Mouse (Mus musculus): ENCODE data around the gene Rwdd2a. TPM values are rescaled to one million over a fixed set of nuclear protein-coding genes. Genes with fewer than 3 reads are reported as not detected.

The Rwdd2a gene
- polyA plus RNA-seq, 1 experiment = 2.2 TPM

DNA sequence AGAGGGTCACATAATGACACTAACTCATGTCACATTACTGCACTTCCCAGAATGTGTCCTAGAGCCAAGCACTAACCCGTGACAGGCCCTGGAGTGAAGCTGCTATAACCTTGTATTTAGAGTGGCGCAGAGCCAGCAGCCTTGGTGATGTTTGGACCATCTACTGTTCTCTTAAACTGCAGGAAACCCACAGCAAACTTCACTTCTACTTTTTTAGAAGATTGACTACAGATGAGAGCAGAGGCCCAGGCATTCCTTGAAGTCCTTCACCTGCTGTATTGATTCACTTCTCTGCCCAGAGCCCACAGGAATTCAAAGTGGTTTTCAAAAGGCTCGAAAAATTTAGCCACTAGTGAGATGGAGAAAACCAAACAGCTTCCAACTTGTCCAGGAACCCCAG, 11.2 kb upstream of the Rwdd2a start:
- Histone ChIP-seq H3K27ac (ENCODE audit: insufficient read depth, low read length) (no peak overlapping the region), H3K4me3 (ENCODE audit: insufficient read depth, low read length) (no peak overlapping the region), H3K4me1 (ENCODE audit: control insufficient read depth, insufficient read depth, low read length) (no peaks in the 10 kb centered on the region)
- TF ChIP-seq POLR2A (IDR thresholded peaks at IDR 0.05; ENCODE audit: low read depth, low read length) (no peak), CTCF (IDR thresholded peaks at IDR 0.05; ENCODE audit: borderline replicate concordance, insufficient read depth, low read length) (no peak)

- H3K27ac ChIP-seq (ENCODE audit: insufficient read depth, low read length) = no peak overlapping the region
- H3K4me1 ChIP-seq (ENCODE audit: control insufficient read depth, insufficient read depth, low read length) = no peaks in the 10 kb centered on the region; the same call in 1 of the 2 replicates
- TF ChIP-seq POLR2A (IDR thresholded peaks at IDR 0.05; ENCODE audit: low read depth, low read length) = no peak
- TF ChIP-seq CTCF (IDR thresholded peaks at IDR 0.05; ENCODE audit: borderline replicate concordance, insufficient read depth, low read length) = no peak
- no peak overlapping the region for H3K4me3 ChIP-seq (ENCODE audit: insufficient read depth, low read length)
These were observed 2.4 kb upstream of the Rwdd2a start for GRCm38 (mm10) chr9:86569314-86569910.

DNA sequence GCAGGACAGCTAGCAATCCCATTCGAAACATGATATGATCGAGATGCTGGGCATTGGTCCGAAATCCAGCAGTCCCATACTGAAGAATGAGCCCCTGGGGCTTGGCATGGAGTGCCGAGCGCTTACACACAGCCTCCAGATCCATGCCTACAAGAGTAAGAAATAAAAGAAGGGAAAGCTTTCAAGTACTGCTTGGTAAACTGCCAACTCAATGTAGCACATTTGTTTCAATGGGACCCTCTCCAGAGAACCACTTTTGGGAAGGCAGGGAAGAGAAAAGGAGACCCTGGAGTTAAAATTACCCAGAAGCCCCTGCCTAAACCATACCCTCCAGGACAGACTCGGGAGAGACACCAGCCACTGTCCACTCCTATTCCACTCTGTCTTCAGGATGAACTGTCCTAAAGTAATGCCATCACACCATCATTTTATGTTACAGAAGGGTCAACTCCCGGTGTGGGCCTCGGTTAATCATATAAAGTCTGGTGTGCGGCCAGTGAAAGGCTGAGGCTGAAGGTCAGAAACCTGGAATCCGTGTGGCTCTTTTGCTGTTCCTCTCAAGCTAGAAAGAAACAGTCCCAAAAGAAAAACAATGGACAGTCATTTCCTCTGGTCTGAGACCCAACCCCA, 1.4 kb upstream of the Rwdd2a start:
- TF ChIP-seq POLR2A (IDR thresholded peaks at IDR 0.05; ENCODE audit: low read depth, low read length) (no peak), CTCF (IDR thresholded peaks at IDR 0.05; ENCODE audit: borderline replicate concordance, insufficient read depth, low read length) (no peak)
- Histone ChIP-seq H3K4me3 (ENCODE audit: insufficient read depth, low read length) (peak overlapping the region; percentile 84), H3K27ac (ENCODE audit: insufficient read depth, low read length) (no peak overlapping the region), H3K4me1 (ENCODE audit: control insufficient read depth, insufficient read depth, low read length) (no peaks in the 10 kb centered on the region; the same call in 1 of the 2 replicates)

- TF ChIP-seq POLR2A (IDR thresholded peaks at IDR 0.05; ENCODE audit: low read depth, low read length) = no peak
- no peak for TF ChIP-seq CTCF (IDR thresholded peaks at IDR 0.05; ENCODE audit: borderline replicate concordance, insufficient read depth, low read length)
- H3K4me3 ChIP-seq (ENCODE audit: insufficient read depth, low read length) = peak overlapping the region; percentile 84
- no peak overlapping the region for H3K27ac ChIP-seq (ENCODE audit: insufficient read depth, low read length)
- H3K4me1 ChIP-seq (ENCODE audit: control insufficient read depth, insufficient read depth, low read length) = no peaks in the 10 kb centered on the region; the same call in 1 of the 2 replicates
These were observed 845 bp upstream of the Rwdd2a start for GRCm38 (mm10) chr9:86570946-86571345.

DNA sequence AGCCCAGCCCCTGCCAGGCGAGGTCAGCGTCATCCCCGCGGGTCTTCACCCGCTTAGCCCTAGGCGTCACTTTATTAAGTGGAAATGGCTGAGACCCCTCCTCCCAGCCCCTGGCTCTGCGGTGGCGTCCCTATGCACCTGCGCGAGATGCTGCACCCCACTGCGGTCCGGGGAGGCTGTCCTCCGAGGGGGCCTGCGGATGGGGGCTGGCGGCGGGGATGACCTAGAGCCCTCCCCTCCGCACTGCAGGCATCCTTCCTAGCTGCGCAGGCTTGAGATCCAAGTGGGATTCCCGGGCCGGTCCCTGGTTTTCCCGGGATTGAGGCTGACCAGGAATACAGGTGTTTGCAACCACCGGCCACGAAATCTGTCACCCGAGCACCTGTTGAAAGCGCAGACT, 405 bp downstream of the Rwdd2a start:
- Histone ChIP-seq H3K4me1 (ENCODE audit: control insufficient read depth, insufficient read depth, low read length) (no peaks in the 10 kb centered on the region; the same call in 1 of the 2 replicates), H3K27ac (ENCODE audit: insufficient read depth, low read length) (no peak overlapping the region), H3K4me3 (ENCODE audit: insufficient read depth, low read length) (peak overlapping the region; percentile 46)
- no peak for TF ChIP-seq CTCF (IDR thresholded peaks at IDR 0.05; ENCODE audit: borderline replicate concordance, insufficient read depth, low read length)
- no peak for TF ChIP-seq POLR2A (IDR thresholded peaks at IDR 0.05; ENCODE audit: low read depth, low read length)

GRCm38 (mm10) chr9:86572636-86573291, 973 bp downstream of the Rwdd2a start:
- no peaks in the 10 kb centered on the region; the same call in 1 of the 2 replicates for H3K4me1 ChIP-seq (ENCODE audit: control insufficient read depth, insufficient read depth, low read length)
- TF ChIP-seq POLR2A (IDR thresholded peaks at IDR 0.05; ENCODE audit: low read depth, low read length) = no peak
- TF ChIP-seq CTCF (IDR thresholded peaks at IDR 0.05; ENCODE audit: borderline replicate concordance, insufficient read depth, low read length) = peak; percentile 65; the same call in 1 of the 2 replicates
- H3K27ac ChIP-seq (ENCODE audit: insufficient read depth, low read length) = no peak overlapping the region
- no peak overlapping the region for H3K4me3 ChIP-seq (ENCODE audit: insufficient read depth, low read length)

DNA sequence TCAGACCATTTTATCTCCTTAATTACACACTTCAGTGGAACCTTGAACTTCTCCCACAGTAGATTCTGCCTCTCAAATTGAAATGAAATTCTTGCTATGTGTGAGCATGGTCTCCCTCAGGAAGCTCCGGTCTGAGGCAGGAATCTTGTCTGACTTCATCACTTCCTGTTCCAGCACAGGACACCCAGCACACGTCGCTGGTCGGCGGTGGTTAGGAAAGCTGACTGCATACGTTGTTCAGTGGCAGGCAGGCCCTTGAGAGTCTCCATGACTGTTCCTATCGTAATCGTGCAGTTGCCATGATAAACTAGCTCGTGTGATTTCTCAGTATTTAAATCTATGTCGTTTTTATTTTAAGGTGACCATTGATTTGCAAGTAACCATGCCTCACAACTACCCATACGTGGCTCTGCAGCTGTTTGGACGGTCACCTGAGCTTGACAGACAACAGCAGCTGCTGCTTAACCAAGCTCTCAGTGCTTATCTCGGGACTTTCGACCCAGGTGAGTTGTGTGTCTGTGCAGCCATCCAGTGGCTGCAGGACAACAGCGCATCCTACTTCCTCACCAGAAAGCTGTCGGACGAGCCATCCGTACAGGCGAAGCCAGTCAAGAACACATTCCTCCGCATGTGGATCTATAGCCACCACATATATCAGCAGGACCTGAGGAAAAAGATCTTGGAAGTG, 2.0 kb downstream of the Rwdd2a start:
- Histone ChIP-seq H3K27ac (ENCODE audit: insufficient read depth, low read length) (no peak overlapping the region), H3K4me1 (ENCODE audit: control insufficient read depth, insufficient read depth, low read length) (no peaks in the 10 kb centered on the region; the same call in 1 of the 2 replicates), H3K4me3 (ENCODE audit: insufficient read depth, low read length) (no peak overlapping the region)
- TF ChIP-seq CTCF (IDR thresholded peaks at IDR 0.05; ENCODE audit: borderline replicate concordance, insufficient read depth, low read length) = no peak
- no peak for TF ChIP-seq POLR2A (IDR thresholded peaks at IDR 0.05; ENCODE audit: low read depth, low read length)

- TF ChIP-seq CTCF (IDR thresholded peaks at IDR 0.05; ENCODE audit: borderline replicate concordance, insufficient read depth, low read length) = no peak
- TF ChIP-seq POLR2A (IDR thresholded peaks at IDR 0.05; ENCODE audit: low read depth, low read length) = no peak
- H3K4me3 ChIP-seq (ENCODE audit: insufficient read depth, low read length) = no peak overlapping the region
- no peaks in the 10 kb centered on the region; the same call in 1 of the 2 replicates for H3K4me1 ChIP-seq (ENCODE audit: control insufficient read depth, insufficient read depth, low read length)
- no peak overlapping the region for H3K27ac ChIP-seq (ENCODE audit: insufficient read depth, low read length)
These were observed 3.4 kb downstream of the Rwdd2a start for GRCm38 (mm10) chr9:86575178-86575577.

GRCm38 (mm10) chr9:86579657-86580056, 7.9 kb downstream of the Rwdd2a start:
- TF ChIP-seq POLR2A (IDR thresholded peaks at IDR 0.05; ENCODE audit: low read depth, low read length) (no peak), CTCF (IDR thresholded peaks at IDR 0.05; ENCODE audit: borderline replicate concordance, insufficient read depth, low read length) (no peak)
- H3K4me1 ChIP-seq (ENCODE audit: control insufficient read depth, insufficient read depth, low read length) = no peaks in the 10 kb centered on the region
- H3K4me3 ChIP-seq (ENCODE audit: insufficient read depth, low read length) = no peak overlapping the region
- no peak overlapping the region for H3K27ac ChIP-seq (ENCODE audit: insufficient read depth, low read length)

Data from embryonic fibroblast, embryonic 13.5 days (primary cell).